Mouse (Mus musculus) kidney, postnatal 14 days (tissue): ENCODE measurements at regions not wholly inside any gene's neighbourhood (a gene's known extent, or its start where the extent isn't known, plus 50 kb on each side); places are given as distances from the start of the nearest gene placed in this dataset.

Experiments used
- DNase-seq: peaks from one replicate; pipeline ENCODE4 v3.0.0; 2022; ENCODE audit warnings: mixed read lengths

DNA sequence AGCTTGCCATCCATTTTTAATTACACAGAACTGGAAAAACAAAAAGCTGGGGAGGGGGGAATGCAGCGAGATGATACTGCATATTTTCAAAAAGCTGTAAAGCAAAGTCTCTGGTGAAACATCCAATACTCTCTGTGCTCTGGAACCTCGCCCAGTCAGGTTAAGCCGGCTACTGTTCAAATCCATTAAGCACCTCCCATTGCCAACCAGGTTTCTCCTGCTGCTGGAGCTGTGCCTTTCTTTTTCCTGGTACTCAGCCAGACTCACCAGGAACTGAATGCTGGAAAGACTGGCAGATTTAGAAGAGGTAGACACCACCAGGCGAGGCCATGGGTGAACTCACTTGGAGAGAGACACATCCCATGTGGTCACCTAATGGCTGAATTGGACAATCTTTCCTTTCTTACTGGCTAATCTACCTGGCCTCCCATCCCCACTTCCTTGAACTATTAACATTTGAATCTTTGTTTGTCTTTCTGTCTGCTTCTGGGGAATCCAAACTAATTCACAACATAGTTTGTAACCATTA is 1250.8 kb upstream of the Jmjd1c start:
- DNase-seq: peak; percentile 0

- DNase-seq: no peak
Observed at GRCm38 (mm10) chr10:65846136-65846535, 1249.8 kb upstream of the Jmjd1c start.

DNA sequence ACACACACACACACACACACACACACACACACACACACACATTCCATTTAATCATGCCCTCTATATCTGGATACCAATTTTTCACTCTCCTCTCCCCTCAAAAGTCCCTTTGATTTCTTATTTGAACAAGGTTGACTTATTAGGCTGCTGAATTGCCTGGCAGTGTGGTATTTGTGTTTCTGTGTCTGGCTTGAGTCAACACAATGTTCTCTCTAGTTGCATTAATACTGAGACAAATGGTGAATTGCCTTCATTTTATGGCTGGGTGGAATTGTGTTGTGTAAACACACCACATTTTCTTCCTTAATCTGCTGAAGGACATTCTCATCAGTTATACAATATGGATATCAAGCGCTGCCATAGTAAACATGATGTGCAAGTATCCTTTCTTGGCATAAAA is 1248.3 kb upstream of the Jmjd1c start:
- no peak for DNase-seq

- no peak for DNase-seq
Observed at GRCm38 (mm10) chr10:65889881-65890280, 1206.0 kb upstream of the Jmjd1c start.

- no peak for DNase-seq
Observed at GRCm38 (mm10) chr10:65907571-65907970, 1188.4 kb upstream of the Jmjd1c start.

DNA sequence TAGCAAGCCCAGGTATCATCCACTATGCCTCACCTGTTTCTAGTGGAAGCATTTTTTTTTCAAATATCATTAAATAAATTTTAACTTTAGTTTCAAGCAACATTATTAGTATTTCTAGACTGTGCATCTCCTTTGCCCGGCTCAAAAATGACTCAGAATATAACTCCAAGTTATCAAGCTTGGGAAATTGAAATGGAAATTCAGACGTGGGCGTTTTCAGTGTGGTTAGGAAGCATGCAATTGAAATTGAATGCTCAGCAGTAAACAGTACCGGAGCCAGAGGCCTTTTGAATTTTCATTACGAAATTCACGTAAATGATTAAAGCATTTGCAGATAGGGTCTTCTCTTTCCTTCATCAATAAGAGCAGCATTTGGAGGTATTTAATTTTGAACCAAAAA is 1183.4 kb upstream of the Jmjd1c start:
- DNase-seq: no peak

DNA sequence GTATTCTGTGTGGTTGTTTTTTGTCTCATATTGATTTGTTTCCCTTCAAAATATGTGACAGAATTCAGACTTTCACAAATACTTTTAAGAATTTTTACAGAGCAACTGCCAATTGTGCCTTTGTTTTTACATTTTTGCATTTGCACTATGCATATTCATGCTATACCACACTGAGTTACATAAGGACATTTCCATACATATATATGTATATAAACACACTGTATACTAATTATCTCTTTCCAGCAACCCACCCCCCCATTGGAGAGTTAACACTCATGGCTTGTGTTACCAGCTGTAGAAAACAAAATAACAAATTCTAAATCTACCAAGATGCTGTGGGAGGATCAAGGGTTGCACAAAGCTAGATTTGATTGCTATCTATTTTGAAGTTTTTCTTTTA is 1163.8 kb upstream of the Jmjd1c start:
- no peak for DNase-seq

DNA sequence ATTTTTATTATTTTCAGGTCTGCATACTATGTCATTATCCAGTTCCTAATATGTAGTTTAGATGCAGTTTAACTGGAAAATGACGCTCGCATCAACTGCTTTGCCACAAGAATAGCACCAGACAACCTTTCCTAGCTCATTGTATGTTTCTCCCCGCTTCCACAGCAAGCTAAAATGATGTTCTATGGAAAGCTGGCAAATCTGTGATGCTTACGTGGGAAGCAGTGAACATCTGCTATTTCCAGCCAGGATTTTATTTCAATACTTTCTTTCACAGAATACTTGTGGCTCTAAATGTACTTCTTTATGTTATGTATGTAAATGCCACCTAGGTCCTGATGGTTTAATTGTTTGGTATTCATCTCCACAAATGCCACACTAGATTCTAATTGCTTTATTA is 1147.3 kb upstream of the Jmjd1c start:
- DNase-seq: no peak

DNA sequence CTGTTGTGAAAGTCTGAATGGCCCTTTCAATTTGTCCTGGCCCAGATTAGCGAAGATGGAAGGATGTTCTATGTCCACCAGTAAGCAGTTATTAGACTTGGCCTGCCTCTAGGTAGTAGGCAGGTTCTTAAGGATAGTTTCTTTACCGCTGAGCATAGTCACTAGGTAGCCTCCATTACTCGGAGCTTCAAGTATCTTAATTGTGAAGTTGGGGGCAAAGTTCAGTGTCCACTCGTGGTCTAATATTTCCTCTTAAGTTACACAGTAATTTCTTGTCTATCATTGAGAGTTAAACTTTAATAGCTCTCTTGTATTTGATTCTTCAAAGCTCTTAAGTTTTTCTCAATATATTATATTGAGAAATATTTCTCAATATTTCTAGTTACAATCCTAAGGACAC is 1133.5 kb upstream of the Jmjd1c start:
- peak; percentile 1 for DNase-seq

GRCm38 (mm10) chr10:65969770-65970169 is 1126.2 kb upstream of the Jmjd1c start:
- no peak for DNase-seq
